Mouse (Mus musculus) lung, postnatal 0 days (tissue): ENCODE measurements around the gene Tuba8.

ENCODE experiments used
- CTCF ChIP-seq: IDR thresholded peaks from 2 replicates; pipeline ENCODE4 v1.5.1; 2016; ENCODE audit warnings: antibody characterized with exemption, mild to moderate bottlenecking
- EP300 ChIP-seq: IDR thresholded peaks from 2 replicates; pipeline ENCODE4 v1.6.1; 2016; ENCODE audit warnings: antibody characterized with exemption, mild to moderate bottlenecking, control low read depth

GRCm38 (mm10) chr6:121173471-121173870 lies 37.0 kb upstream of the Tuba8 start:
- TF ChIP-seq CTCF, result no peak
- TF ChIP-seq EP300, result no peak
